Mouse (Mus musculus): ENCODE results near the gene Sdhd.

DNA sequence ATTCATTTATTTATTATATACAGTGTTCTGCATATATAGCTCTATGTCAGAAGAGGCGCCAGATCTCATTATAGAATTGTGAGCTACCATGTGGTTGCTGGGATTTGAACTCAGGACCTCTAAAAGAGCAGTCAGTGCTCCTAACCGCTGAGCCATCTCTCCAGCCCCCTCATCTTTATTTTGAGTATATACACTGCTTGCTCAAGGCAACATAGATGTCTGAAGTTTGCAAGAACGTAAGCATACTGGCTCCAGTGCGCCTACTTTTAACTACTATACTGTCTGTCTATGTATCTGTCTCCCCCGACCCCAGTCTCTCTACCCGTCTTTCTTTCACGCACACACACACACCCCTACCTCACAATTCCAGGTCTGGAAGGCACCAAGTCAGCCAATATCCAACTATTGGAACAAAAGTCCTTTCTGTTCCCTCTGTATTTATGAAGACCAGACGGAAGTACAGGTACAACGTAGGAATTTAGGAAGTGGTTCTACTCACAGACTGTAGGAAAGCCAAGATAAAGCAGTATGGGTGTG is 14.2 kb upstream of the Sdhd start:
- TF ChIP-seq CTCF (IDR thresholded peaks at IDR 0.05; ENCODE audit: borderline replicate concordance, control insufficient read depth, extremely low read depth, insufficient read depth, low read length, poor library complexity): no peak
- no peak for TF ChIP-seq POLR2A (IDR thresholded peaks at IDR 0.05; ENCODE audit: control insufficient read depth, extremely low read depth, insufficient read depth, low read length, poor library complexity)
